Mouse (Mus musculus) cerebellum, adult 9-10 months (tissue): Measurements from ENCODE around the gene Olfr814.
"Not testable (repeated sequence)": the region's sequence is repeated elsewhere in the genome, so short reads cannot be mapped to it uniquely, and the experiment has no call there.

Experiments
- DNase-seq: peaks from one replicate; pipeline ENCODE4 v3.0.0; 2022

Olfr814 gene

DNA sequence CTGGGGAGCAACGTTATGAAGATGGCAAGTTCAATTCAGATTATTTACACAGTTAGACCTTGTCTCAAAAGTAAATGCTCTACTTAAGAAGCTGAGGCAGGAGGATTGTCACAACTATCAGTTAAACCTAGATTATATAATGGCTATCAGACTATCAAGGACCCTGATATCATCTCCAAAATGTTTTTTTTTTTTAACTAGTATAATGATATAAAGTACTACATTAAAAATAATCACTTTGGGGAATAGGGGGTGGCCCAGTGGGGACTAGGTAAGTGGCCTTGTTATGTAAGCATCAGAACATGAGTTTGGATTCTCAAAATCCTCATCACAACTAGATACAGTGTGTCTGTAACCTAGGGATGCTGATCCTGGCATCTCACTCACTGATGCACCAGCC, at the start of gene Olfr814:
Gene Olfr814, minus strand, starts transcription at position 101 of the 400 bp plus-strand sequence.
- not testable (repeated sequence) for DNase-seq

DNA sequence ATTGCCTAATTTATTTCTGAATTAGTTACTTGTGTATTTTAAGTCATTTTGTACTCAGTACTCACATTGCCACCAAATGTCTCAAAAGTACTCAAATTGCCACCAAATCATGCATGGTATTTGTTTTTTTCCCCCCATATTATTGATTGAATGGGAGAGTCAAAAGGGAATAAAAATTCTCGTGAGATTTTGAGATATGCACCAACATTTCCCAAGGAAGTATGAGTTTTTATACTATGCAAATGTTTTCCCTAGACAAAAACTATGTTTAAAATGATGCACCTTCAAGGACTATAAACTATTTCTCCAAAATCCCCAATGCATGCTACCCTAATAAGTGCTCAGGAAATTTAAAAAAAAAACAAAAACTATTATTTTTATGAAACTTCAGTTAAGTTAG, 35.8 kb upstream of the Olfr814 start, which contains the start of gene Olfr816:
Gene Olfr816, minus strand, starts transcription at position 101 of the 400 bp plus-strand sequence.
- DNase-seq, result no peak

DNA sequence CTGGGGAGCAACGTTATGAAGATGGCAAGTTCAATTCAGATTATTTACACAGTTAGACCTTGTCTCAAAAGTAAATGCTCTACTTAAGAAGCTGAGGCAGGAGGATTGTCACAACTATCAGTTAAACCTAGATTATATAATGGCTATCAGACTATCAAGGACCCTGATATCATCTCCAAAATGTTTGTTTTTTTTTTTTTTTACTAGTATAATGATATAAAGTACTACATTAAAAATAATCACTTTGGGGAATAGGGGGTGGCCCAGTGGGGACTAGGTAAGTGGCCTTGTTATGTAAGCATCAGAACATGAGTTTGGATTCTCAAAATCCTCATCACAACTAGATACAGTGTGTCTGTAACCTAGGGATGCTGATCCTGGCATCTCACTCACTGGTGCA, 26.1 kb upstream of the Olfr814 start, which contains the start of gene Olfr815:
Gene Olfr815, minus strand, starts transcription at position 101 of the 400 bp plus-strand sequence.
- not testable (repeated sequence) for DNase-seq

DNA sequence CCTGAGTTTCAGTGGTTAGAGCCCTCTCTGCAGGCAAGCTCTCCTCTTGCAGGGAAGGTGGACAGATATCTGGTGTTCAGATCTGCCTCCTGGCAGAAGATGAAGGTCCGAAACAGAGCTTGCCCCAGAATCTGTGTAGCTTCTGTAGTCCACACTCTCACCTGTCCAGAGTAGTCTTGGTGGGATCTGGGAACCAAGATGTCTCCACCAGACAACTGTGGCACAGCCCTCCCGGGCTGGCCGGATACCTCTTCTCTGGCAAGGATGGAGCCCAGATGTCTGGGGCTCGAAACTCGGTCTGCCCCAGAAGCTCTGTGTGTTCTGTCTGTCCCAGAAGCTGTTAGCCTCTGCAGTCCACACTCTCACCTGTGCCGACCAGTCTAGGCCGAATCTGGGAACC, 6.3 kb upstream of the Olfr814 start:
- no peak for DNase-seq

DNA sequence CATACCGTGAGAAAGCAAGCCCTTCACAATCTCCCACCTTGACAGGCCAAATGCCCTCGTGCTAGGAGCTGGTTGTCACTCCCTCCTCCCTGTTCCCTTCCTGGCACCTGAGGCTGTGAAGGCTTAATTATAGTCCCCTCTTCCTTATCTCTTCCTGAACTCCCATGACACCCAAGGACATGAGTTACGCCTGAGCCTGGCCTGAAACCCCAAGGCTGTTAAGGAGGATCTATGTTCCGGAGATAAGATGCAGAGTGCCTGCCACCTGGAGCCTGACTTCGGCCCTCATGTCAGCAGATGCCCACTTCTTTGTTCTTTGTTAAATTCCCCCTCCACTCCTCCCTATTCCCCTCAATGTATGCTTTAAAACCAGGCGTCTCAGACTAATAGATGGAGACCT, 5.8 kb upstream of the Olfr814 start:
- not testable (repeated sequence) for DNase-seq

DNA sequence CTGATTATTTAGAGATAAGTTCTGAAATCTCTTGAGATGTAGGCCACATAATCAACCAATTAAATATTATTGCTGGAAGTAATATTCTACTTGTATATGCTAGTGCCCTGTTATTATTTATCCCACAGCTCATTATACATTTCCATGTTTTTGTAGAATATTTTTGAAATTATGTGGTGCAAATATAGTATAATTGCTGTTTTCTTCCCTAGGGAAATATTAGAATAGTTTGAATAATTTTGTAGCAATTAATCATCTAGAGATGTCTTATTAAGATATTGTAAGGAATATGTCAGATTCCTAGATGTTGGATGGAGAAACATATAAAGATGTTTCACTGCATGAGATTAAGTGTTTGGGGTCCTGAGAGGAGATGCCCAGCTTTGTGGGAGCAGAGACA, 24.6 kb downstream of the Olfr814 start, which contains the start of gene Olfr813:
Gene Olfr813, plus strand, starts transcription at position 301 of the 400 bp plus-strand sequence.
- DNase-seq, result no peak

DNA sequence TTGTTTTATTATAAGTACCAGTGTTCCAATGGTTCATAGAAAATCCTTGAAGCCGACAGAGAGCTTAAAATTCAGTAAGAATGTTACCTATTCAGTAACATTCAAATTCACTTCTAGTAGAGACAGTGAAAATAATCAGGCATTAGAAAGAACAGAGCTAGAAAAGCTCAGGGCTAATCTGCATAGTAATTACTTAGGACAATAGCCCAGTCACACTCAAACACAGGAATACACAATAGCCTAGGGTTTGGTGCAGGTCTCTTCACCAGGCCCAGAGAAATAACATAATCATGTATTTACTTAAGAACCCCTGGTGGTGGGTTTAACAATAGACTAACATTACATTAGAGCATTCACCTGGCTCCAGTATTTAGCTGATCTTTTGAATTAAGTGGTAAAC, 32.3 kb downstream of the Olfr814 start:
- no peak for DNase-seq

DNA sequence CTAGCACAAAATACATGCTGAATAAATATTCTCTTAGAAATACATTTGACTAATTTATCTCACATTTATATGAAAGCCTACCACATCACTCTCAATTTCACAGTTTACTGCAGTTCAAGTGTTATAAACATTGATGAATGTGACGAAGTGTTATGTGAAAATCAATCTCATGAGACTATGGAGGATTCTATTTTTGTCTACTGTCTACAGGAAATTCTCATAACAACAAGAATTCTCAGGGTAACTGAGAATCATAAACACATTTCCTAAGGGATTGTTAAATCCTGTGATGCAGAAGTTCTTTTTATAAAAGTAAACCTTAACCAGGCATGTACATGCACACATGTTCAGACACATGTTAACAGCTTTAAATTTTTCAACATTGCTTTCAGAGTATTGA, 33.7 kb downstream of the Olfr814 start, which contains the start of gene Olfr812:
Gene Olfr812, minus strand, starts transcription at position 101 of the 400 bp plus-strand sequence.
- DNase-seq, result no peak
